Mouse (Mus musculus) bone marrow macrophage, adult 2 months (primary cell): ENCODE measurements around the gene H6pd. TPM values are rescaled to one million over a fixed set of nuclear protein-coding genes. Genes with fewer than 3 reads are reported as not detected.

Experiments used
- H3K27ac ChIP-seq: 2 replicates; pipeline ENCODE4 v1.5.1; 2012; ENCODE audit warnings: low read depth, low read length; ENCODE audit not compliant: insufficient read depth
- H3K4me1 ChIP-seq: 2 replicates; pipeline ENCODE4 v1.6.1; 2012; ENCODE audit warnings: low read length; ENCODE audit not compliant: control insufficient read depth, insufficient read depth
- H3K4me3 ChIP-seq: 2 replicates; pipeline ENCODE4 v1.5.1; 2012; ENCODE audit warnings: mild to moderate bottlenecking, low read length, moderate library complexity; ENCODE audit not compliant: insufficient read depth
- CTCF ChIP-seq: IDR thresholded peaks from 2 replicates; pipeline ENCODE4 v1.5.1; 2012; ENCODE audit warnings: low read depth, mild to moderate bottlenecking, low read length, moderate library complexity
- POLR2A ChIP-seq: IDR thresholded peaks from 2 replicates; pipeline ENCODE4 v1.6.1; 2012; ENCODE audit warnings: mild to moderate bottlenecking, low read depth, low read length, borderline replicate concordance
- polyA plus RNA-seq: library from polyadenylated mRNA; stranded (reverse); fragments of >200 nt; gene quantifications from 2 replicates; pipeline ENCODE4 v1.2.4, GENCODE M21; 2012; ENCODE audit not compliant: missing spikeins, insufficient read depth, insufficient read length

The H6pd gene
- polyA plus RNA-seq, 1 experiment, result 41.1 TPM

DNA sequence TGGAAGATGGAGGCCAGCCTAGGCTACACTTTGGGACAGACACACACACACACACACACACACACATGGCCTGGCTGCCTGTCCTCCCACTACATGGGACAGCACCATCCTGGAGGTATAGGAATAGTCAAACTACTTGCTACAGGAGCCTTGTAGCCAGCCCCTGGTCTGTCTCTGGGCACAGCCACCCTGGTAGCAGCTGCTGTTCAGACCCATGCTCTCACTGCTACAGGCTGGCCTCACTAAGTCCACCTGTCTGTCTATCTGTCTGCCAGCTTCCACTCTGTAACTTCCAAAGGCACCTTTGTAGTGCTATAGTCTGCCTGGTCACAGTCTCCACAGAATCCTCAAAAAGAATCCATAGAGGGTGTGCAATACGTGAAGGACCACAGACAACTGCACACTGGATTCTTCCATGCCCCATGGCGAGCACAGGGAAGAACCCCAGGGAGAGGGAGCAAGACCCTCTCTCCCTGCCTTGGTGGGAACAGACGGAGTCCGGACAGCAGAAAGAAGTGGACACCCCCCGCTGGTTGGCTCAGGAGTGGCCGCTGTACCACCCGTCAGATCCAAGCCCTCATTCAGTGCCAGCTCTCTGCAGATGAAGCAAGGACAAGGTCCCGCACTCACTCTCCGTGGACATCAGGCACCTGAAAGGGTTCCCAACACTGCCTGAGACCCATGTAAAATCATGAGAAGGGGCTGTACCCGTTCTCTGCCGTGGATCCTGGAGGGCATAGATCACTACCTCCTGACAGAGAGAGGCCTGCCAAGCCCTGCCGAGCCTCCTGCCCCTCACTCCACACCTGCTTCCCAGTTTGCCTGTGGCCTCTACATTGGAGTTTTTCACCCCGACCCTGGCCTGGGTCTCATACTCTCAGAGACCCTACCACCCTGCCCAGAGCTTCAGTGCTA, 16.8 kb downstream of the H6pd start:
- TF ChIP-seq POLR2A (no peak), CTCF (no peak)
- Histone ChIP-seq H3K27ac (no peak overlapping the region), H3K4me3 (no peak overlapping the region), H3K4me1 (peaks cover 29% of the 10 kb centered on the region)

DNA sequence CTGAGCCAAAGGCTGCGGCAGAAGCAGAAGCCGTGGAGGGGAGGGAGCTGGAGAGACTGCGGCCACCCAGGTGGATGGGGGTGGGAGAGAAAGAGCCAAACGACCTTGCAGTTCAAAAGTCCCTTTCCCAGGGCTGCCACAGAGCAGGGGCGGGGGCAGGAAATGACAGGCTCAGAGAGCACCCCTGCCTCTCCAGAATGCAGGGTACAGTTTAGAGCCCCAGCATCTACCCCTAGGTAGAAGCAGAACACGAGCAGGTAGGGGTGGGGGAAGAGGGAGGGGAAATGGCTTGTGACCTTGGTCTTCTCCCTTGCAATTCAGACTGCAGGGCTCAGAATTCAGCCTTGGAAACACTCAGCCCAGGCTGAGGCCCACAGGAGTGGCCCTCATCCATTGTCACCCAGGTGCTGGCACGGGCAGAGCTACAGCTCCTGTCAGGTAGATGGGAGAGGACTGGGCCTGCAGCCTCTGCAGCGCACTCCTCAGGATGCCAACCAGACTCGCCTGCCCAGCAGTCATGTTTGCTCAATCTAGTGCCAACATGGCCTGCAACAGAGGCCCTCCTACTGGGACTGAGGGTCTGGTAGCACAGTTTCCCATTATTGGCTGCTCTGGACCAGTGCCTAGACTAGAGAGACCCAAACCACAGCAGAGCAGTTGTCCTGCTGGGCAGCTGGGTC, 17.7 kb downstream of the H6pd start:
- TF ChIP-seq CTCF (no peak), POLR2A (no peak)
- peaks cover 24% of the 10 kb centered on the region for H3K4me1 ChIP-seq
- no peak overlapping the region for H3K4me3 ChIP-seq
- no peak overlapping the region for H3K27ac ChIP-seq

DNA sequence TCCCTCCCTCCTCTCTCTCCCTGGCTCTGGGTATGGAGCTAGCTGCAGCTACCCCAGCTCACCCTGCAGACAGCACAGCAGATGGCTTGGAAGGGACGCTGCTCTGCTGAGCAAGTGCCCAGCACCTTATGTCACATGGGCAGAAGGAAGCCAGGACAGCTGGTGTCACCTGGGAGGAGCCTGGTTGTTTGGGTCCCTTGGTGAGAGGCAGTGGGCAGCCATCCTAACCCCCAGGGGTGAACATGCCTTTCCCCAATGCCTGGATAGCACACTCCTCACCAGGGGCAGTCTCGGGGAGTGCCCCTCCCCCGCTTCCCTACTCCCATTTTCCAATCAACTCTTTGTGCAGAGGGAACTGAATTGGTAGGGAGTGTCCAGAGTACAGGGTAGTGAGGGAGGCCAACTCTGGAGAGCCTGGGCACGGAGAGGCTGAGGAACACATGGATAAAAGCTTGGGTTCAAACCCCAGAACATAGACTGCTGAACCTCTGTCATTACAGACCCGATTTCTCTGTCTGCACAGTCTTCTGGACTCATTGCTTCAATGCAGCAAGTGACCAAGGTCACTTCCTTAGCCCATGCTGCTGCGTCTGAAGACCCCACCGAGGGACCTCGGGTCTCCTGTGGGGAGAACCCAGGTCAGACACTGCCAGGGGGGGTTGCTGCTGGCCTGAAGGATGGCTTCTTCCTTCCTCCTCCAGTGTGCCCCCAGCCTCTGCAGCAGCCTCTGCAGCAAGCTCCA, 18.4 kb downstream of the H6pd start:
- H3K4me3 ChIP-seq, result no peak overlapping the region
- H3K4me1 ChIP-seq, result peaks cover 24% of the 10 kb centered on the region
- TF ChIP-seq CTCF, result no peak
- no peak for TF ChIP-seq POLR2A
- H3K27ac ChIP-seq, result no peak overlapping the region

DNA sequence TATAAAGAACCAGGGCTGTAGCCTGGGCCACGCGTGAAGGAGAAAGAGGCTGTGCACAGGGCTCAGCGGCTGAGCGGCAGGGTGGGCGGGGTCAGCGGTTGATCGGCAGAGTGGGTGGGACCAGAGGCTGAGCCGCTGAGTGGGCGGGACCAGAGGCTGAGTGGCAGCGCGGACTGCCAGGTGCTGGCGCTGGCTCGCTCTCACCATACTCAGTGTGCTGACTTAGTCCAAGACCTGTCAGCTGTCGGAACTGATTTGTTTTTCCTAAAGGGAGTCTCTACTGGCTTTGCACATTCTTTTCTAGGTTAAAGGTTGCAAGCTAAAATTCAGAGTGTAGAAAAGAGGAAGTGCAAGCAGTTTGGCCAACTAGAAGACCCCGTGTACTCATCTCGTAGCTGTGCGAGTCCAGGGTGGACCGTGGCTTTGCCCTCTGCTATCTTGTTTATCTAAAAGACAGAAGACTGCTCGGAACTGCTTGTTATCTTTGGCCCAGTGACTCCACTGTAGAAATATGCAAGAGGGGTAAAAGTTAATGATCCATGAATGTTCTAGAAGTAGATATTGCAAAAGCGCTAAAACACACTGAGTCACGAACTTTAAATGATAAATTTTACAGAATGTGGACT, 19.8 kb downstream of the H6pd start:
- Histone ChIP-seq H3K4me3 (peak overlapping the region; percentile 54), H3K27ac (peak overlapping the region; percentile 39), H3K4me1 (peaks cover 24% of the 10 kb centered on the region)
- no peak for TF ChIP-seq CTCF
- TF ChIP-seq POLR2A, result no peak

DNA sequence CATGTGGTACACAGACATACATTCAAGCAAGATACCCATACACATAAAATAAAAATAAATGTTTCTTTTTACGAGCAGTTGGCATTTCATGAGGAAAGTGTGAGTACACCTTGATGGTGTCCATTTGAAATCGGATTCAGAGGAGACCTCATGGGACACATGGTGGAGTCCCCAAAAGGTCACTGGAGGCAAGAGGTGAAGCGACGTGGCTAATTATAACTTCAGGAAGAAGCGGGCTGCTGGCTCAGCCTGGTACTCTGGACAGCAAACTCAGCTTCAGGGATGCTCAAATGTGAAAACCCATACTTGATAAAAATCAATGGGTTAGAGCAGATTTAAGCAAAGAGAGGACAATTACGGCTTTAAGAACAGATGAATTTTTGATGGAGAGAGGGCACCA, 20.5 kb downstream of the H6pd start:
- peaks cover 24% of the 10 kb centered on the region for H3K4me1 ChIP-seq

DNA sequence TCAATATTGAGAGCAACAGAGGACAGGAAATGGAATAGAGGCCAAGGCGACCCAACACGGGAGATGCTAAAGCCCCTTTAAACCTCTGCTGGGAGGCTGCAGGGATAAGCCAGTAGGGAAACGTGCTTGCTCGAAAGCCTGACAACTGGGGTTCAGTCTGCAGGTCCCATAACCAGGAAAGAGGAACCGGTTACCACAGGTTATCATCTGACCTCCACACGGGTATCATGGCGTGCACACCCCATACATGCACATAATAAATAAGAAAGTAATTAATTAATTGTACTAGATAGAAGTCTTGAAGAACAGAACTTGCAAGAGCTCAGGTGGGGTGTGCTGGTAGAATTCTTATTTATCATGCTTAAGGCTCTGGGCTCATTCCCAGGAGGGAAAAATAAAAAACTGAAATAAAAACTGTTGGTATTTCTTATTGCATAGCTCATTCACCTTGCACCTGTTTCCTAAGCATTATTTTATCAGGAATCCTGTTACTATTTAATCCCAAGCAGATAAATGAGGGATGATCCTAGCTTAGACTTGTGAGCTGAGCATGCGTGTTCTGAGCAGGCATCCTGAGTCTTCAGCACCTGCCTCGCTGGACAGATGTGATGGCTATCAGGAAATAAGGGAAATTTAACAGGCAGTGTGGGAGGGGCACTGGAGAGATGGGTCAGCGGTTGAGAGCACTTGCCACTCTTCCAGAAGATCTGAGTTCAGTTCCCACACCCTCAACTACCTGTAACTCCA, 22.0 kb downstream of the H6pd start:
- Histone ChIP-seq H3K27ac (no peak overlapping the region), H3K4me1 (peaks cover 24% of the 10 kb centered on the region), H3K4me3 (no peak overlapping the region)
- TF ChIP-seq CTCF (no peak), POLR2A (no peak)

More for the DNA sequence above, 20.5 kb downstream of the H6pd start:
- no peak for TF ChIP-seq POLR2A
- TF ChIP-seq CTCF, result no peak
- peak overlapping the region; percentile 54 for H3K4me3 ChIP-seq
- H3K27ac ChIP-seq, result no peak overlapping the region

DNA sequence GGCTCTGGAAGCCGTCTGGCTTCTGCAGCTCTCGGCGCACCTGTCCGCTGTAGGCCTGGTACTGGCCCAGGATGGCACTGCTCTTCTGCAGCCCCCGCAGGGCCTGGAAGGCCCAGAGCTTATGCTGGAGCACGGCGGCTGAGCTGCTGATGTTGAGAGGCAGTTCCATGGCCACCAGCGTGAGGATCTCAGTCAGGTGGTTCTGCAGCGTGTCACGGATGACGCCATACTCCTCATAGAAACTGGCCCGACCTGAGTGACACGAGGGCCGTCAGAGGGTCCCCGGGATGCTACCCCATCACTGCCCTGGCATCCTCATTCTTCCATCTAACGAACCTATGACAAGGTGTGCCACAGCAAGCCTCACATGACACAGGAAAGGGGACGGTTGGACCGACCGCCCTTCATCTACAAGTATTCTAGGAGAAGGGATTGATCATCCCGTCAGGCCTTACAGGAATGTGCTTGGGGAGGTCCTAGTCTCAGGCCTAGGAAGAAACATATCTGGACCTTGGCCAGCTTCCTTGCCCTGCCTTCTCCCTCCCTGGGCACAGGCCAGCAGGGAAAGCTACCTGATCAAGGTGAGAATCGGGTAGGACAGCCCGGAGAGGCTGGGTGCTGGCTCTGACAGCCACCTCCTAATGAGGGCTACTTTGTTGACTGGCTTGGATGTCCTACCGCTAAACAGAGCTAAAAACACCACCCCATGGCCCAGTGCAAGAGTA, 24.7 kb downstream of the H6pd start:
- H3K4me1 ChIP-seq, result peaks cover 17% of the 10 kb centered on the region
- H3K4me3 ChIP-seq, result no peak overlapping the region
- TF ChIP-seq CTCF, result no peak
- TF ChIP-seq POLR2A, result no peak
- no peak overlapping the region for H3K27ac ChIP-seq

DNA sequence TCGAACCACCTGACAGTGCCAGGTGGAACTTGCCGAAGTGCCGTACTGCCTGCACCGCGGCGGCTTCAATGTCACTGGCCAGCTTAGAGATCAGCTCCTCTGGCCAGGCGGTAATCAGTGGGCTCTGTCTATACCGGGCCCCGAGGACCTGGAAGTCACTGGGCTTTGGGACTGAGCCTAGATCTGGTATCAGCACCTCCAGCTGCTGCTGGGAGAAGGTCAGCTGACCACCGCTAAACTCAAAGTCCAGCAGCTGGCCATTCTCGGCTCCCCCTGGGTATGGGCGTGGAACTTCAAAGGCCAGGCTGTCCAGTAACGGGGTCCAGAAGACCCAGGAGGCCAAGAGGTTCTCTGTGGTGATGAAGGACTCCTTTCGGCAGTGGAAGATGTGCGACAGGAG, 26.7 kb downstream of the H6pd start:
- no peak for TF ChIP-seq POLR2A
- TF ChIP-seq CTCF, result no peak
- H3K27ac ChIP-seq, result no peak overlapping the region
- no peak overlapping the region for H3K4me3 ChIP-seq
- peaks cover 13% of the 10 kb centered on the region for H3K4me1 ChIP-seq
